22 mouse cellular contexts compared by ENCODE assay signal in the genomic region with DNA sequence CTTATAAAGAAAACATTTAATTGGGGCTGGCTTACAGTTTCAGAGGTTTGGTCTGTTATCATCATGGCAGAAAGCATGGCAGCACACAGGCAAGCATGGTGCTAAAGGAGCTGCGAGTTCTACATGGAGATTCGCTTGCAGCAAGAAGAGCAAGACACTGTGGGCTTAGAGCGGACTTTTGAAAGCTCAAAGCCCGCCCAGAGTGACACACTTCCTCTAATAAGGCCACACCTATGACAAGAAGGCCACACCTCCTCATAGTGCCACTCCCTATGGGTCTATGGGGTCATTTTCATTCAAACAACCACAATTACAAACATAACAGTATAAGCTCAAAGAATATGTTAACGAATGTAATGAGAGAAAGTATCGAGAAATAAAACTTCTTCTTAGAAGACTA.
"Had no signal": no experiment of that assay in that cellular context is flagged by ENCODE, and none has a peak within 500 bp of the region (broad histone marks: within the 10 kb centered on the region; RNA-seq: fewer than 3 reads in every experiment).

No protein-coding gene starts in this region.

- H3K9me3 ChIP-seq: heart, embryonic 10.5 days; heart, embryonic 12.5 days; hindbrain, embryonic 10.5 days; intestine, embryonic 15.5 days; limb, embryonic 10.5 days; limb, embryonic 12.5 days; liver, embryonic 13.5 days had no signal

- H3K36me3 ChIP-seq: heart, embryonic 10.5 days; heart, embryonic 12.5 days; hindbrain, embryonic 10.5 days; hindbrain, embryonic 12.5 days; intestine, embryonic 15.5 days; limb, embryonic 10.5 days; limb, embryonic 12.5 days; liver, embryonic 13.5 days had no signal

- H3K4me3 ChIP-seq: gastrocnemius, adult 2 months; heart, embryonic 10.5 days; heart, embryonic 12.5 days; hindbrain, embryonic 10.5 days; hindbrain, embryonic 12.5 days; intestine, embryonic 15.5 days; layer of hippocampus, adult 2 months; left cerebral cortex, adult 2 months; limb, embryonic 10.5 days; limb, embryonic 12.5 days; liver, embryonic 13.5 days had no signal

- DNase-seq: gastrocnemius, adult 2 months; gastrocnemius, postnatal 10 days; gastrocnemius, postnatal 25 days; heart, adult 18-20 months; heart, postnatal 10 days; heart, postnatal 4 days; kidney, adult 18-20 months; kidney, adult 8-10 months; kidney, postnatal 14 days; kidney, postnatal 36 days; liver; liver, embryonic 13.5 days had no signal

- H3K27ac ChIP-seq: gastrocnemius, adult 2 months; heart, embryonic 10.5 days; hindbrain, embryonic 10.5 days; hindbrain, embryonic 12.5 days; hindbrain, embryonic 14.5 days; intestine, embryonic 15.5 days; layer of hippocampus, adult 2 months; left cerebral cortex, adult 2 months; limb, embryonic 10.5 days; limb, embryonic 12.5 days; liver, embryonic 13.5 days had no signal

- H3K27me3 ChIP-seq: heart, embryonic 12.5 days; hindbrain, embryonic 12.5 days; intestine, embryonic 15.5 days; limb, embryonic 12.5 days; liver, embryonic 13.5 days had no signal

- H3K4me1 ChIP-seq: heart, embryonic 10.5 days; heart, embryonic 12.5 days; hindbrain, embryonic 10.5 days; hindbrain, embryonic 12.5 days; intestine, embryonic 15.5 days; limb, embryonic 10.5 days; limb, embryonic 12.5 days; liver, embryonic 13.5 days had no signal

- H3K9ac ChIP-seq: heart, embryonic 12.5 days; hindbrain, embryonic 12.5 days; hindbrain, embryonic 14.5 days; intestine, embryonic 15.5 days; limb, embryonic 12.5 days; liver, embryonic 13.5 days had no signal
